12 mouse cellular contexts compared by ENCODE assay signal in genomic region chr15:32575212-32575611, GRCm38 (mm10).
"Had no signal": no experiment of that assay in that cellular context is flagged by ENCODE, and none has a peak within 500 bp of the region (broad histone marks: within the 10 kb centered on the region; RNA-seq: fewer than 3 reads in every experiment).

No protein-coding gene starts in this region.

- H3K4me1 ChIP-seq: midbrain, embryonic 13.5 days; neural tube, embryonic 12.5 days had no signal

- H3K4me2 ChIP-seq: hindbrain, embryonic 14.5 days; limb, embryonic 13.5 days; midbrain, embryonic 13.5 days; neural tube, embryonic 12.5 days had no signal

- ATAC-seq: midbrain, embryonic 13.5 days had no signal

- H3K9ac ChIP-seq: hindbrain, embryonic 14.5 days; limb, embryonic 13.5 days; liver, embryonic 14.5 days; midbrain, embryonic 13.5 days; neural tube, embryonic 12.5 days had no signal

- H3K27me3 ChIP-seq: limb, embryonic 13.5 days; midbrain, embryonic 13.5 days; neural tube, embryonic 12.5 days had no signal

- H3K4me3 ChIP-seq: limb, embryonic 13.5 days; midbrain, embryonic 13.5 days; myocyte; neural tube, embryonic 12.5 days had no signal

- H3K27ac ChIP-seq: hindbrain, embryonic 14.5 days; limb, embryonic 13.5 days; liver, embryonic 14.5 days; midbrain, embryonic 13.5 days; neural tube, embryonic 12.5 days had no signal

- H3K36me3 ChIP-seq: midbrain, embryonic 13.5 days; neural tube, embryonic 12.5 days had no signal

- DNase-seq: kidney, adult 18-20 months; kidney, postnatal 14 days; layer of hippocampus, adult 9-11 months; lung, adult 18-20 months; thymus, adult 18-20 months; thymus, postnatal 14 days had no signal

- H3K9me3 ChIP-seq: limb, embryonic 13.5 days; midbrain, embryonic 13.5 days; neural tube, embryonic 12.5 days had no signal
